Mouse (Mus musculus): ENCODE results near the gene Tcl1b5. TPM values are rescaled to one million over a fixed set of nuclear protein-coding genes. Genes with fewer than 3 reads are reported as not detected.
"Not testable (repeated sequence)": the region's sequence is repeated elsewhere in the genome, so short reads cannot be mapped to it uniquely, and the experiment has no call there.

Gene Tcl1b5
- polyA plus RNA-seq, 1 experiment from 2014 or later = not detected

- H3K27ac ChIP-seq (ENCODE audit: low read length) = no peak within 1 kb of the TSS
- no peaks in the 10 kb centered on the region for H3K27me3 ChIP-seq (ENCODE audit: control insufficient read depth, insufficient read depth, low read depth, low read length)
- no peak within 1 kb of the TSS for H3K9ac ChIP-seq (ENCODE audit: low read depth, low read length)
- H3K9me3 ChIP-seq (replicated peaks; ENCODE audit: control insufficient read depth, low read length, poor library complexity, severe bottlenecking) = no peaks in the 10 kb centered on the region
- no peaks in the 10 kb centered on the region for H3K36me3 ChIP-seq (ENCODE audit: control insufficient read depth, insufficient read depth, low read length)
- no peaks in the 10 kb centered on the region for H3K4me1 ChIP-seq (ENCODE audit: control insufficient read depth, insufficient read depth, low read length)
- WGBS = 81% methylated on average over 3 of the region's 3 CpGs
- no peak for ATAC-seq
- no peak within 1 kb of the TSS for H3K4me2 ChIP-seq (ENCODE audit: low read length)
- H3K4me3 ChIP-seq (ENCODE audit: low read depth, low read length) = no peak within 1 kb of the TSS
Measured at GRCm38 (mm10) chr12:105145714-105146113, 30.4 kb upstream of the Tcl1b5 start, which contains the start of gene Tcl1b2. Gene Tcl1b2, plus strand, starts transcription at chr12:105146014.

- not testable (repeated sequence) for H3K4me2 ChIP-seq (ENCODE audit: low read length); H3K9me3 ChIP-seq (replicated peaks; ENCODE audit: control insufficient read depth, low read length, poor library complexity, severe bottlenecking); H3K9ac ChIP-seq (ENCODE audit: low read depth, low read length); H3K4me1 ChIP-seq (ENCODE audit: control insufficient read depth, insufficient read depth, low read length); H3K27me3 ChIP-seq (ENCODE audit: control insufficient read depth, insufficient read depth, low read depth, low read length); H3K27ac ChIP-seq (ENCODE audit: low read length); ATAC-seq; H3K36me3 ChIP-seq (ENCODE audit: control insufficient read depth, insufficient read depth, low read length); H3K4me3 ChIP-seq (ENCODE audit: low read depth, low read length)
- 84% methylated on average over 4 of the region's 4 CpGs for WGBS
Measured at GRCm38 (mm10) chr12:105155286-105155685, 20.9 kb upstream of the Tcl1b5 start.

GRCm38 (mm10) chr12:105158842-105159241, 17.3 kb upstream of the Tcl1b5 start:
- H3K27me3 ChIP-seq (ENCODE audit: control insufficient read depth, insufficient read depth, low read depth, low read length) = no peaks in the 10 kb centered on the region
- no peak overlapping the region for H3K9ac ChIP-seq (ENCODE audit: low read depth, low read length)
- H3K4me1 ChIP-seq (ENCODE audit: control insufficient read depth, insufficient read depth, low read length) = no peaks in the 10 kb centered on the region
- no peak overlapping the region for H3K27ac ChIP-seq (ENCODE audit: low read length)
- H3K36me3 ChIP-seq (ENCODE audit: control insufficient read depth, insufficient read depth, low read length) = no peaks in the 10 kb centered on the region
- ATAC-seq = no peak
- H3K4me2 ChIP-seq (ENCODE audit: low read length) = no peak overlapping the region
- H3K4me3 ChIP-seq (ENCODE audit: low read depth, low read length) = no peak overlapping the region
- no peaks in the 10 kb centered on the region for H3K9me3 ChIP-seq (replicated peaks; ENCODE audit: control insufficient read depth, low read length, poor library complexity, severe bottlenecking)
- 83% methylated on average over 6 of the region's 6 CpGs for WGBS

- no peak for ATAC-seq
- WGBS = 86% methylated on average over 4 of the region's 4 CpGs
- H3K4me2 ChIP-seq (ENCODE audit: low read length) = no peak within 1 kb of the TSS
Measured at GRCm38 (mm10) chr12:105159390-105159789, 16.8 kb upstream of the Tcl1b5 start, which contains the start of gene Tcl1b1. Gene Tcl1b1, plus strand, starts transcription at chr12:105159690.

DNA sequence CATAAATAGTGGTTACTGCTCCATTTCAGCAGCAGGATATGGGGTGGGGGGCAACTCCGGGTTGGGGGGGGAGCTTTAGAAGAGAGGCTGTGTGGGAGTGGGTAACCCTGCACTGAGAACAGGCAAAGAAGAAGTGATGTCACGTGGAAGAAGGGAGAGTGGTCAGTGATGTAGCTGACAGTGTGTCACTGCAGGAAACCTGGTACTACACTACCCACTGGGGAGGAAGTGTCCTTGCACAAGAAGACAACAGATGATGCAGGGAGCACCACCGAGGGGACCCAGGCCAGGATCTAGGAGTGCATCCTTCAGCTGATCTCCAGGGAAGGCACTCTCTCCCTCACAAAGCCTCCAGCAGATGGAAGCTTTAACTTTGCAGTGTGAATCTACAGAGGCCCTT, 9.4 kb upstream of the Tcl1b5 start:
- Histone ChIP-seq H3K4me1 (ENCODE audit: control insufficient read depth, insufficient read depth, low read length) (no peaks in the 10 kb centered on the region), H3K4me2 (ENCODE audit: low read length) (no peak overlapping the region)

More at GRCm38 (mm10) chr12:105159390-105159789, 16.8 kb upstream of the Tcl1b5 start, which contains the start of gene Tcl1b1:
- no peak within 1 kb of the TSS for H3K4me3 ChIP-seq (ENCODE audit: low read depth, low read length)
- no peaks in the 10 kb centered on the region for H3K36me3 ChIP-seq (ENCODE audit: control insufficient read depth, insufficient read depth, low read length)
- no peaks in the 10 kb centered on the region for H3K4me1 ChIP-seq (ENCODE audit: control insufficient read depth, insufficient read depth, low read length)
- H3K27ac ChIP-seq (ENCODE audit: low read length) = no peak within 1 kb of the TSS
- no peaks in the 10 kb centered on the region for H3K27me3 ChIP-seq (ENCODE audit: control insufficient read depth, insufficient read depth, low read depth, low read length)
- H3K9ac ChIP-seq (ENCODE audit: low read depth, low read length) = no peak within 1 kb of the TSS
- H3K9me3 ChIP-seq (replicated peaks; ENCODE audit: control insufficient read depth, low read length, poor library complexity, severe bottlenecking) = no peaks in the 10 kb centered on the region

GRCm38 (mm10) chr12:105173366-105173765, 2.8 kb upstream of the Tcl1b5 start:
- no peak overlapping the region for H3K27ac ChIP-seq (ENCODE audit: low read length)

More for the DNA sequence above, 9.4 kb upstream of the Tcl1b5 start:
- Histone ChIP-seq H3K9ac (ENCODE audit: low read depth, low read length) (no peak overlapping the region), H3K27ac (ENCODE audit: low read length) (no peak overlapping the region), H3K4me3 (ENCODE audit: low read depth, low read length) (no peak overlapping the region), H3K36me3 (ENCODE audit: control insufficient read depth, insufficient read depth, low read length) (no peaks in the 10 kb centered on the region), H3K27me3 (ENCODE audit: control insufficient read depth, insufficient read depth, low read depth, low read length) (no peaks in the 10 kb centered on the region), H3K9me3 (replicated peaks; ENCODE audit: control insufficient read depth, low read length, poor library complexity, severe bottlenecking) (no peaks in the 10 kb centered on the region)
- ATAC-seq = no peak
- 64% methylated on average over 3 of the region's 3 CpGs for WGBS

DNA sequence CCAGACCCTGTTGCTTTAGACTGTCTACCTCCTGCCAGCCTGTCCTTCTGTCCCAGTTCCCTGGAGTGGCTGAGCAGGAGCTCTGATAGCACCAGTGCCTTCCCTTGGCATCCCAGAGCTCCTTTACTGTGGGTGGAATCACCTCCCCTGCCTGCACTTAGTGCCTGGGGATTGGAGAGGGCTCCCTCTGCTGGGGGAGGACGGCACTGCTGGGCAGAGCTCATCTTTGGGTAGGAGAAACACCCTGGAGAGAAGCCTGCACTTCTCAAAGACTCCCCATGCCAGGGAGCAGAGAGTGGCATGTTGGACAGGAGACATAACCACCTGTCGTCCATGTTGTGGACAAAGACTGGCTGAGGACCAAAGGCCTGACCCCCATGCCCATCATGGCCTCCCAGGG, 1.8 kb upstream of the Tcl1b5 start:
- ATAC-seq; H3K27me3 ChIP-seq (ENCODE audit: control insufficient read depth, insufficient read depth, low read depth, low read length); H3K4me2 ChIP-seq (ENCODE audit: low read length): not testable (repeated sequence)

More at GRCm38 (mm10) chr12:105173366-105173765, 2.8 kb upstream of the Tcl1b5 start:
- H3K9ac ChIP-seq (ENCODE audit: low read depth, low read length) = no peak overlapping the region
- no peaks in the 10 kb centered on the region for H3K36me3 ChIP-seq (ENCODE audit: control insufficient read depth, insufficient read depth, low read length)
- no peaks in the 10 kb centered on the region for H3K9me3 ChIP-seq (replicated peaks; ENCODE audit: control insufficient read depth, low read length, poor library complexity, severe bottlenecking)
- WGBS = 85% methylated on average over 2 of the region's 2 CpGs
- no peak overlapping the region for H3K4me3 ChIP-seq (ENCODE audit: low read depth, low read length)
- no peak overlapping the region for H3K4me2 ChIP-seq (ENCODE audit: low read length)
- no peaks in the 10 kb centered on the region for H3K27me3 ChIP-seq (ENCODE audit: control insufficient read depth, insufficient read depth, low read depth, low read length)
- ATAC-seq = no peak
- H3K4me1 ChIP-seq (ENCODE audit: control insufficient read depth, insufficient read depth, low read length) = no peaks in the 10 kb centered on the region

GRCm38 (mm10) chr12:105181040-105181644, 5.0 kb downstream of the Tcl1b5 start:
- 90% methylated on average over 4 of the region's 4 CpGs for WGBS
- H3K9ac ChIP-seq (ENCODE audit: low read depth, low read length); H3K9me3 ChIP-seq (replicated peaks; ENCODE audit: control insufficient read depth, low read length, poor library complexity, severe bottlenecking); ATAC-seq; H3K4me2 ChIP-seq (ENCODE audit: low read length); H3K27me3 ChIP-seq (ENCODE audit: control insufficient read depth, insufficient read depth, low read depth, low read length); H3K4me3 ChIP-seq (ENCODE audit: low read depth, low read length); H3K36me3 ChIP-seq (ENCODE audit: control insufficient read depth, insufficient read depth, low read length); H3K27ac ChIP-seq (ENCODE audit: low read length); H3K4me1 ChIP-seq (ENCODE audit: control insufficient read depth, insufficient read depth, low read length): not testable (repeated sequence)

More for the DNA sequence above, 1.8 kb upstream of the Tcl1b5 start:
- not testable (repeated sequence) for H3K27ac ChIP-seq (ENCODE audit: low read length); H3K9me3 ChIP-seq (replicated peaks; ENCODE audit: control insufficient read depth, low read length, poor library complexity, severe bottlenecking); H3K4me1 ChIP-seq (ENCODE audit: control insufficient read depth, insufficient read depth, low read length); H3K36me3 ChIP-seq (ENCODE audit: control insufficient read depth, insufficient read depth, low read length); H3K9ac ChIP-seq (ENCODE audit: low read depth, low read length); H3K4me3 ChIP-seq (ENCODE audit: low read depth, low read length)
- WGBS = 24% methylated on average over 2 of the region's 2 CpGs

- not testable (repeated sequence) for H3K36me3 ChIP-seq (ENCODE audit: control insufficient read depth, insufficient read depth, low read length); H3K9me3 ChIP-seq (replicated peaks; ENCODE audit: control insufficient read depth, low read length, poor library complexity, severe bottlenecking); ATAC-seq; H3K27ac ChIP-seq (ENCODE audit: low read length); H3K9ac ChIP-seq (ENCODE audit: low read depth, low read length); H3K4me1 ChIP-seq (ENCODE audit: control insufficient read depth, insufficient read depth, low read length); H3K27me3 ChIP-seq (ENCODE audit: control insufficient read depth, insufficient read depth, low read depth, low read length); H3K4me2 ChIP-seq (ENCODE audit: low read length); H3K4me3 ChIP-seq (ENCODE audit: low read depth, low read length)
- WGBS = 49% methylated on average over 2 of the region's 2 CpGs
Measured at GRCm38 (mm10) chr12:105188980-105189379, 12.8 kb downstream of the Tcl1b5 start.
